Mouse (Mus musculus): ENCODE data around the gene Aifm2.

GRCm38 (mm10) chr10:61722215-61722614, 7.2 kb downstream of the Aifm2 start:
- no peak for TF ChIP-seq CTCF (IDR thresholded peaks at IDR 0.05; ENCODE audit: borderline replicate concordance, insufficient read depth, low read depth, low read length)
- TF ChIP-seq POLR2A (IDR thresholded peaks at IDR 0.05; ENCODE audit: borderline replicate concordance, insufficient read depth, low read length) = no peak
